Mouse (Mus musculus): Measurements from ENCODE around the gene Erich2.
"Not testable (repeated sequence)": the region's sequence is repeated elsewhere in the genome, so short reads cannot be mapped to it uniquely, and the experiment has no call there.

Erich2 gene

GRCm38 (mm10) chr2:70508496-70508895 lies at the start of gene Erich2:
TSS of gene Erich2 (plus strand) at chr2:70508819.
- DNase-seq: no peak

DNA sequence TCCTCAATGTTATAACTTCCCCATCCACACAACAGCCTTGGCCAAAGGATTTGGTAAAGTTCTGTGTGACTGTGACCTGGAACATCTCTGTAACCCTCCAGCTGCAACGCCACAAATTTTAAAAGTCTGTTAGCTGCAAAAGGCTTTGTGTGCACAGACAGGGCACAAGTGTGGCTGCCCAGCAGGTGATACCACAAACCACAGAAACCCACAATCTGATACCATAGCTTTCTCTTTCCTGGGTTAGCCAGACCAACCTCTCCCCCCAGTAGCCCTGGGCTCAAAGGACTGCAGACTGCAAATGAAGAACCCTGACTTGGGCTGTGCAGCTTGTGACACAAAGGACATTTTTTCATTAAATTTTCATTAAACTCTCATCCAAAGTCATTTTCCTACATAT lies 45.0 kb upstream of the Erich2 start:
- DNase-seq: no peak

GRCm38 (mm10) chr2:70471136-70471535 lies 37.5 kb upstream of the Erich2 start:
- no peak for DNase-seq

DNA sequence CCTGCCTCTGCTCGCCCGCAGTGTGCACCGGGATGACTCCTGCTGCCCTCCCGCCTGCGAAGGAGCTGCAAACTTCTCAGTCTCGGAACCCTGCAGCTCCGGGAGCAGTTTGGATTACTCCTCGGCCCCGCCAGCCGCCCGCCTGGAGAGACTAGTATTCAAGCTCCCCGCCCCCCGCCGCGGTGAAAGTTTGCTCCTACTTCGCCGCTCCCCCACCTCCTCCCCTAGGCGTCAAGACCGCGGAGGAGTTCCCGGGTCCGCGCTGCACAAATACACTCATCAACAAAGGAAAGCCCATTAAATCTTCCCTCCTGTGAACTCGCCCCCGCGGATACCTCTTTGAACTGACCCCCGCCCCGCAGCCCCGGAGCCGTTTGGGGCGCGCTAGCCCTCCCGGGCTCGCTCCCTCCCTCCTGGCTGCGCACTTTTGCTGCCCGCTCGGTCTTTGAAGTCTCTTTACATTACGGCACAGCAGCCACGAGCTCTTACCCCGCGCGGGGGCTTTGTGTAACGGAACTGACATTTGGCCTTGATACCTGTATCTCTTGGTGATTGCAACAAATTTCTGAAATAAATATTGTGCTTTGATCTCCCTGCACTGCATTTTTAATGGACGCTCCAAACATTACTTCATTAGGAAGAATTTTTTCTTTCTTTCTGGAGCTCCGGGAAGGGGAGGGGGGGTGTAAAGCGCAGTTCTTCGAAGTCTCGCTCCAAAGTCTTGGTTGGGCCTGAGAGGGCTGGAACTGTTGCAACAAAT lies 36.6 kb upstream of the Erich2 start:
- DNase-seq: no peak

GRCm38 (mm10) chr2:70497715-70498318 lies 10.8 kb upstream of the Erich2 start:
- DNase-seq: no peak

- no peak for DNase-seq
Measured at GRCm38 (mm10) chr2:70503436-70503835, 5.2 kb upstream of the Erich2 start.

GRCm38 (mm10) chr2:70505229-70505628 lies 3.4 kb upstream of the Erich2 start:
- DNase-seq: no peak

DNA sequence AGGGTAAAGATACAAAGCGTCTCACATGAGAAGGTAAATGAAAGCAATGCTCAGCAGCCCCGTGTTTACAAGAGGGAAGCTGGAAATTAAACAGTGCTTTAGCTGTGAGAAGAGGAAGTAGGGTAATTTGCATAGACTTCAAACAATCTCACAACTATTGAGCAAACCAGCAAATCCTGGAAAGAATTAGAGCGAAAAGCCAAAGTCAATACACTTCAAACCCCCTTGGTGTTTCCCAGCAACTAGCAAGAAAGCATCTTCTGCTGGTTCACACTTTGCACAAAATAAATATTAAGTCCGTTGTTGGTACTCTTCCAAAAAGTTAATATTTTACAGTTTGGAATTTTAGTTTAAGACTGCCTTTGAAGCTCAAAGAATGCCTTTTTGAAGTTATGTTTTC lies 2.7 kb upstream of the Erich2 start:
- no peak for DNase-seq

DNA sequence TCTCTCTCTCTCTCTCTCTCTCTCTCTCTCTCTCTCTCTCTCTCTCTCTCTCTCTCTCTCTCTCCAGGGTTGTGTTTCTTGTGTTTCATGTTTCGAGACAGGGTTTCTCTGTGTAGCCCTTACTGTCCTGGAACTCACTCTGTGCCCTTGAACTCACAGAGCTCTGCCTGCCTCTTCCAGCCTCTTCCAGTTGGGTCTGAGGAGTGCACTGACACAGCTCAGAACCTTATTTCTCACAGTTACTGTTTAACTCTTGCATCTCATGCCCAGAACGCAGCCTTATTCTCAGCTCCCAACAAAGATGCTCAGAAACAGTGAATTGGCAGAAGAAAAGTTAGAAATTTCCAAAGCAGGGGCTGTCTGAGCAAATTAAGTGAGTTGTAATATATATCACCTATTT lies 2.2 kb upstream of the Erich2 start:
- DNase-seq: no peak

DNA sequence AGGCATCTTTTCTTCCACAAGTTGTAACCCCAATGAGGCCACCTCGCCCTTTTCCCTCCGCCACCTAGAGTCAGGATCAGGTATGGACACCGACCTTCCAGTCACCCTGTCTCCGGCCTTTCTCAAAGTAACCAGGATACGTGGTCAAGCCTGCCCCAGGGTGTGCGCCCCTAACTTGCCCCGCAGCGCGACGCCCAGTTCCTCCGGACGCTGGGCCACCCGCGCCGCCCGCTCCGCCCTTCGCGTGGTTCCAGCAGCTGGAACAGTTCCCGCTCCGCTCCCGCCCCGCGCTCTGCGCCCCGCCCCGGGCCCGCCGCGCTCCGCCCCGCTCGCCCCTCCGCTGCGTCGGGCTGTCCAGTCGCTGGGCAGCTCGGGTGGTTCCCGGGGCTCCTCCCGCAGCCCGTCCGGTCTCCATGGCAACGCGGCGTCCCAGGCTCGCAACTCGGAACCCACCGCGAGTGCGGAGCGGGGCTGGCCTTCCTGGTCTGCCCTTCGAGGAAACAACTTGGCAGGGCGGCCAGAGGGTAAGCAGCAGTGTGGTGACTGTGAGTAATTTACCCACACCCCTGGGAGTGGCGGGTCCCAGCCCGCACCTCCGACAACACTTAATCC lies 508 bp downstream of the Erich2 start:
- peak; percentile 41 for DNase-seq

GRCm38 (mm10) chr2:70538283-70538682 lies 29.7 kb downstream of the Erich2 start:
- DNase-seq: not testable (repeated sequence)

DNA sequence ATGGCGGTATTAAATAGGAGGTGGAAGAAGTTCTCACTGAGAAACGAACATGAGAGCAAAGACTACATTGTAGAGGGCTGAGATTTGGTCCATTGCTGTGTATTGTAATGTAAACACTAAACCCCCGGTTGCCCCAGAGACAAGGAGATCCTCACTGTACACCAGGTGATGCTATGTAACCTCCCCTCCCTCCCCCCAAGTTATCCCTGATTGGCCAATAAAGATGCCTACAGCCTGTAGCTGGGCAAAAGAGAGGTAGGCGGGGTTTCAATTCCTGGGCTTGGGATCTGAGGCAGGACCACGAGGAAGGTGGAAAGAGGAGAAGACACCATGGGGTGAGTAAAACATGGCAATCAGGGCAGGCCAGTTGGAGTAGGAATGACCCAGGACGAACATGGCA lies 42.1 kb downstream of the Erich2 start:
- DNase-seq: no peak

DNA sequence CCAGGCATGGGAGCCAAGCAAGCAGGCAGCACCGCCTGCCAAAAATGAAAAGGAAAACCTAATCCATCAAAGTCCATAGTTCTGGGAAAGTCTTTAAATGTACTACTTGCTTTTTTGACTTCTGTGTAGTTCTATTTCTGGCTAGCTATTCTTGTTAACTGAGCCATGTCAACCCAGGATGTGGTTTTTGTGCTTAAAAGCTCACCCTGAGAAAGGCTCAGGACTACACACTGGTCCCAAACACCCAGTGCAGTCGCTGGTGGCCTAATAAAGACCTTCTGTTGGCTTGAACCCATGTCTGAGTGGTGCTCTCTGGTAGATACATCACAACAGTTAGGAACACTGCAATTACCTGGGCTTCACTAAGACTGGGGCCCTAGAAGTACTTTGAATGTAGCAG lies 42.8 kb downstream of the Erich2 start:
- DNase-seq: no peak

GRCm38 (mm10) chr2:70552067-70552598 lies 43.5 kb downstream of the Erich2 start:
- DNase-seq: no peak

- DNase-seq: no peak
Measured at GRCm38 (mm10) chr2:70552772-70553171, 44.2 kb downstream of the Erich2 start, which contains the start of gene Gad1. TSS of gene Gad1 (plus strand) at chr2:70553072.

DNA sequence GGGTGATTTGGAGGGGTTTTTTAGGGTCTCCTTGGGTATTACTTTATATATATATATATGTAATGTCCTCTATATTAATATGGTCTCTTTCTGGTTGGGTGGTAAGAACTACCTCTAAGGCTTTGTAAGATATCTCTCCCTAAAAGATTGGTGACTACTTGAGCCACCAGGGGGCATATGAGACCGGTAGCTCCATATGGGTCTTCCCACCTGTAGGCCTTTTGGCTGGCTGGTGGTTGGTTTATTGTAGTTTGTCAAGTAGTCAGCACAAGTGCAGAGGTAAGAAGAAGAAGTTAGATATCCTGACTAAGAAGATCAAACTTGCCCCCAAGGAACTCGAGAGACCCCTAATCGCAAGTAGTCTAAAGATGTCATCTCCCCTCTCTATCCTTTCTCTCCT lies 45.2 kb downstream of the Erich2 start:
- no peak for DNase-seq

DNA sequence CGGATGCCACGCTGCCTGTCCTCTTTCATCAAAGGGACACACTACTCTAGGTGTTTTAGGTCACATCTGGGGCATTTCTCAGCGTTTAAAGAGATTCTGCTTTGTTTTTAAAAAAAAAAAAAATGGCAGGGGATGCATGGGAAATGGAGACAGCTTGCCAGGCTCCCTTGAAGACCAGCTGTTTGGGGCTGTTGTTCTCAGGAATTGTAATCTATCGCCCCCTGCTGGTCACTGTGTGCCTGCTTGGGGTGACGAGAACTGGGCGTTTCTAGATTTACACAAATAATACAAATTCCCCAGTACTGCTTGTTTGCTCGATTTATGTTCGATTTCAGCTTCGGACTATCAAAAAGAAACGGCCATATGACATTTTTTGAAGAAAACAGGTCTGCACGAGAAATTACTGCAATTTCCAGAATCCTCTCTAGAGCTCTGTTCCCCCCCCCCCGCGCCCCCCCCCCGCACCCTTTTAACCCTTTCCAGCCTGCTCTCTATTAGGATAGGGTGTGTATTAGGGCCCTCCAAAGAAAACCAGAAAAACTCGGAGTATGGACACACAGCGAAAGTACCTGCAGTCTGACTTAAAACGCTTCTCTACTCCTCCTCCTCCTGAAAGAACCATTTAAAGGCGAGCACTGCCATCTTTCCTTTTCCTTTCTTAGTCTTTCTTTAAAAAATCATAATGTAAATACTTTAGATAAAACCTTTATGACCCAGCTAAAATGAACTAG lies 49.7 kb downstream of the Erich2 start:
- peak; percentile 56 for DNase-seq

DNA sequence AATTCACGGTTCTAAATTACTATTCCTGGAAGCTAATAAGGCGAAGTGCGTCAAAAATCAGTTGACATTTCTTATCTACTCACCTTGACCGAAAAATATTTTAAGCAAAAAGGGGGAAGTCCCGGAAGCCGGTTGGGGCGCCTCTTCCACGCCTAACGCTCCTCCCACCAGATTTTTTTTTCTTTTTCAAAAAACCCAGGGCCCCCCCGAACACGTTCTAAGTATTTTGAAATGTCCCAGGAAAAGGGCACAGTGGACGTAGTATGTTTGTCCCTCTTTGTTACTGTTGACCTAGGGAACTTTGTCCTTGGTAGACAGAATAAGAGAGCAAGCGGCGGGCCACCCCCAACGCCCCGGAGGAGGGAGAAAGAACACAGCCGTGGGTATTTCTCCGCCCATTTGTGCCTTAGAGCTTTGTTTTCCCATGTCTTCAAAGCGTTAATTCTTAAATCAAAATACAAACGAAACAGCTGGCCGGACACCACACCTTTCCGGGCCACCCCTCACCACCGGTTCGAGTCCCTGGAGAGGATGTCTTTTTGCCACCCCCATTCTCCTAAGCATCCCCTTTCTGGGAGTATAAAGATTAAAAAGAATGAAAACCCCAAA lies 50.3 kb downstream of the Erich2 start:
- DNase-seq: no peak

- no peak for DNase-seq
Measured at GRCm38 (mm10) chr2:70559520-70559919, 50.9 kb downstream of the Erich2 start.

DNA sequence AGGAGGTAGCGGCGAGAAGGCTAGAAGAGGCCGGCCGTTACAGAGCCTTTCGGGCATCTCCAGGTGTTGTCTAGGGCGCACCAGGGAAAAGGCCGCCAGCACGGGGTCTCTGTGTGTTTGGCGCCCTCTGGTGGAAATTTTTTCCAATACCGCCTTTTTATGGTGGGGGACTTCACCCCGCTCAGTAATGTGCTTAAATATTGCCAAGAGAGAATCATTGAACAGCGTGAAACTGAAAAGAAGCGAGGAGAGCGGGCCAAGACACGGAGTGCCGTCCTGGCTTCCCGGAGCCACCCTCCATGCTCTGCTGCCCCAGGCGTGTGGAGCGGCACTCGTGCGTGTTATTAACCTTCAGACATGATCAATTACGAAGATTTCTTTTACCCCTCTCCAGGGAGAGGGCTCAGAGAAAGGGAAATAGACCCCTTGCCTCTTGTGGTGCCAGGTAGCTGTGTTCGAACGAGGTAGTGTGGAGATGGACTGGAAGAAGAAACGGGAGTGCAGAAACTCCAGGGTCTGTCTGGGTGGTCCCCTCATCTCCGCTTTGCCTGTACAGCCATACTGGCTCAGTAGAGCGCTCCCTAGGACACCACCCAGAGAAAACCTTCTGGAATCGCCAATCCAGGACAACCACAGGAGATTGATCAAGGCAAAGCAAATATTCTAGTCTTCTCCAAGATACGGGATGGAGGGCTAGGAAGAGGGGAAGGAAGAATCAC lies 52.6 kb downstream of the Erich2 start:
- no peak for DNase-seq

DNA sequence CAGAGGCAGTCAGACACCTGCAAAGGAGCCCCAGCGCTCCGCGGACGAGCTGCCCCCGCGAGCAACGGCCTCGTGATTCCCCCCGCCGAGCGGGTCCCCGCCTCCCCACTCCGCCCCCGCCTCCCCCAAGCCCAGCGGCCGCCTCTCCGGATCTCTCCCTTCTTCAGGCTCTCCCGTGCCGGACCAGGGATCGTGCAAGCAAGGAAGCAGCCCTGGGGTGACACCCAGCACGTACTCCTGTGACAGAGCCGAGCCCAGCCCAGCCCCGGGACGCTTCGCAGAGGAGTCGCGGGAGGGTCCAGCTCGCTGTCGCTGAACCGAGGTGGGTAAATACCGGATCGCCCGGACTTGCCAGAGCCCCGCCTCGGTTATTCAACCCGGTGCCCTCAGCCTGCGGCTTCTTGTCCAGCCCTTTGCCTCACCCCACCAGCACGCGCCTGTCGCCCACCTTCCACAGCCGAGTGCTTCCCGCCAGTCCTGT lies 53.4 kb downstream of the Erich2 start:
- no peak for DNase-seq

- no peak for DNase-seq
Measured at GRCm38 (mm10) chr2:70562611-70562980, 54.0 kb downstream of the Erich2 start.
